Mouse (Mus musculus): ENCODE data around the gene Pdcl. TPM values are rescaled to one million over a fixed set of nuclear protein-coding genes. Genes with fewer than 3 reads are reported as not detected.

Gene Pdcl
- 10 to 100 TPM; 27.3 to 31.2 TPM for total RNA-seq (2021)
- long read RNA-seq, transcript Pdcl-201 (4 exons, 2,858 nt) = major isoform, 25 of 32 reads
- long read RNA-seq, transcript Pdcl-202 (4 exons, 3,056 nt) = minor isoform, 5 of 32 reads
- long read RNA-seq, partial matches to known transcripts = 1 of 32 reads
- long read RNA-seq, other reads (novel, unspliced or antisense) = 1 of 32 reads

- peak; percentile 84 to 93 for DNase-seq (ENCODE audit: low spot score in 2 of 2)
These were observed at the start of gene Pdcl for GRCm38 (mm10) chr2:37358633-37359540. Gene Pdcl (minus strand): TSS chr2:37359332.

GRCm38 (mm10) chr2:37395539-37395938 lies 36.4 kb upstream of the Pdcl start:
- no peak for DNase-seq (ENCODE audit: low spot score in 2 of 2)

- DNase-seq (ENCODE audit: low spot score in 2 of 2) = peak in 1 of 2 experiments; percentile 66
These were observed 23.8 kb upstream of the Pdcl start for GRCm38 (mm10) chr2:37382921-37383320.

GRCm38 (mm10) chr2:37380189-37380588 lies 21.1 kb upstream of the Pdcl start:
- peak in 1 of 2 experiments; percentile 82 for DNase-seq (ENCODE audit: low spot score in 2 of 2)

- DNase-seq (ENCODE audit: low spot score in 2 of 2) = no peak
These were observed 16.9 kb upstream of the Pdcl start for GRCm38 (mm10) chr2:37376018-37376417.

GRCm38 (mm10) chr2:37370651-37371050 lies 11.5 kb upstream of the Pdcl start:
- no peak for DNase-seq (ENCODE audit: low spot score in 2 of 2)

- DNase-seq (ENCODE audit: low spot score in 2 of 2) = no peak
These were observed 776 bp upstream of the Pdcl start for GRCm38 (mm10) chr2:37359908-37360307.

GRCm38 (mm10) chr2:37355571-37355970 lies 3.6 kb downstream of the Pdcl start:
- DNase-seq (ENCODE audit: low spot score in 2 of 2) = no peak

- peak; percentile 25 to 62 for DNase-seq (ENCODE audit: low spot score in 2 of 2)
These were observed 7.5 kb downstream of the Pdcl start for GRCm38 (mm10) chr2:37351671-37352070.

- DNase-seq (ENCODE audit: low spot score in 2 of 2) = peak; percentile 50 to 71
These were observed 20.5 kb downstream of the Pdcl start for GRCm38 (mm10) chr2:37338497-37339187.

GRCm38 (mm10) chr2:37333321-37333720 lies 25.8 kb downstream of the Pdcl start:
- DNase-seq (ENCODE audit: low spot score in 2 of 2) = no peak

GRCm38 (mm10) chr2:37326215-37326614 lies 32.9 kb downstream of the Pdcl start, which contains the start of gene Olfr368:
Gene Olfr368 (plus strand): TSS chr2:37326515.
- no peak for DNase-seq (ENCODE audit: low spot score in 2 of 2)

Other genes starting within 250 kb of the Pdcl start
- not detected for gene Olfr362, start 241.4 kb downstream of the Pdcl start, total RNA-seq (2021)
- not detected for gene Olfr364-ps1, start 220.0 kb downstream of the Pdcl start, total RNA-seq (2021)
- gene Olfr365, start 171.1 kb downstream of the Pdcl start, total RNA-seq (2021) = under 1 TPM in 1 of 2 experiments, not detected in 1; 0.07 TPM
- not detected for gene Olfr366, start 147.8 kb downstream of the Pdcl start, total RNA-seq (2021)
- not detected for gene Olfr368, start 32.8 kb downstream of the Pdcl start, total RNA-seq (2021)
- 10 to 100 TPM; 79.8 to 85.2 TPM for gene Rc3h2, start 63.6 kb upstream of the Pdcl start, total RNA-seq (2021)
- gene Zbtb26, start 83.8 kb upstream of the Pdcl start, total RNA-seq (2021) = 10 to 100 TPM; 10.6 to 10.8 TPM
- 10 to 100 TPM; 15.0 to 15.6 TPM for gene Zbtb6, start 83.8 kb upstream of the Pdcl start, total RNA-seq (2021)
- gene Rabgap1, start 83.9 kb upstream of the Pdcl start, total RNA-seq (2021) = 10 to 100 TPM; 83.8 to 94.8 TPM
- 1 to 10 TPM; 2.1 to 2.6 TPM for gene Gpr21, start 157.0 kb upstream of the Pdcl start, total RNA-seq (2021)

All from layer of hippocampus, adult 18-20 months (tissue).